Mouse (Mus musculus): ENCODE results near the gene Stxbp5. TPM values are rescaled to one million over a fixed set of nuclear protein-coding genes. Genes with fewer than 3 reads are reported as not detected.

The Stxbp5 gene
- total RNA-seq, 1 experiment: 4.4 TPM

- TF ChIP-seq ZC3H11A (IDR thresholded peaks at IDR 0.05; ENCODE audit: borderline replicate concordance, low read depth, low read length): no peak
- TF ChIP-seq CHD2 (IDR thresholded peaks at IDR 0.05; ENCODE audit: low read depth, low read length): no peak
- no peak for TF ChIP-seq ZNF384 (IDR thresholded peaks at IDR 0.05; ENCODE audit: low read depth, low read length)
- no peak for TF ChIP-seq MAFK (IDR thresholded peaks at IDR 0.05; ENCODE audit: insufficient read depth, low read depth, low read length)
- no peak for TF ChIP-seq HCFC1 (IDR thresholded peaks at IDR 0.05; ENCODE audit: borderline replicate concordance, insufficient read depth, low read length)
- Histone ChIP-seq H3K4me3 (ENCODE audit: insufficient read depth in 1 of 2, low read depth in 1 of 2, low read length in 2 of 2, poor library complexity in 1 of 2, severe bottlenecking in 1 of 2) (no peak overlapping the region), H3K27ac (ENCODE audit: insufficient read depth, low read depth, low read length, poor library complexity, severe bottlenecking) (no peak overlapping the region), H3K9ac (ENCODE audit: insufficient read depth, low read depth, low read length, poor library complexity, severe bottlenecking) (no peak overlapping the region), H3K9me3 (ENCODE audit: control insufficient read depth, insufficient read depth, low read depth, low read length) (no peaks in the 10 kb centered on the region), H3K4me1 (ENCODE audit: control insufficient read depth in 2 of 2, insufficient read depth in 2 of 2, low read length in 2 of 2, poor library complexity in 1 of 2) (peaks cover 2 to 5% of the 10 kb centered on the region in 2 experiments), H3K36me3 (ENCODE audit: control insufficient read depth, insufficient read depth, low read length, poor library complexity, severe bottlenecking) (no peaks in the 10 kb centered on the region)
- DNase-seq (ENCODE audit: low read depth, low spot score): no peak
- in situ Hi-C loops (cut with MboI; ENCODE audit: low sequenced_read_pairs in 2 of 2, unreplicated experiment in 2 of 2): loop anchor here in 1 of 2 experiments (25.0 kb wide), 1 partner anchor 507 kb away; no protein-coding TSS in a partner anchor
These were observed 95.5 kb downstream of the Stxbp5 start for GRCm38 (mm10) chr10:9805341-9805740.

- H3K9ac ChIP-seq (ENCODE audit: insufficient read depth, low read depth, low read length, poor library complexity, severe bottlenecking): no peak overlapping the region
- H3K9me3 ChIP-seq (ENCODE audit: control insufficient read depth, insufficient read depth, low read depth, low read length): no peaks in the 10 kb centered on the region
- DNase-seq (ENCODE audit: low read depth, low spot score): no peak
- H3K4me3 ChIP-seq (ENCODE audit: insufficient read depth in 1 of 2, low read depth in 1 of 2, low read length in 2 of 2, poor library complexity in 1 of 2, severe bottlenecking in 1 of 2): no peak overlapping the region
- peaks cover 2 to 5% of the 10 kb centered on the region in 2 experiments for H3K4me1 ChIP-seq (ENCODE audit: control insufficient read depth in 2 of 2, insufficient read depth in 2 of 2, low read length in 2 of 2, poor library complexity in 1 of 2)
- in situ Hi-C loops (cut with MboI; ENCODE audit: low sequenced_read_pairs in 2 of 2, unreplicated experiment in 2 of 2): loop anchor here in 1 of 2 experiments (25.0 kb wide), 1 partner anchor 509 kb away; no protein-coding TSS in a partner anchor
- no peaks in the 10 kb centered on the region for H3K36me3 ChIP-seq (ENCODE audit: control insufficient read depth, insufficient read depth, low read length, poor library complexity, severe bottlenecking)
- no peak overlapping the region for H3K27ac ChIP-seq (ENCODE audit: insufficient read depth, low read depth, low read length, poor library complexity, severe bottlenecking)
- TF ChIP-seq ZNF384 (IDR thresholded peaks at IDR 0.05; ENCODE audit: low read depth, low read length): no peak
- no peak for TF ChIP-seq HCFC1 (IDR thresholded peaks at IDR 0.05; ENCODE audit: borderline replicate concordance, insufficient read depth, low read length)
- TF ChIP-seq CHD2 (IDR thresholded peaks at IDR 0.05; ENCODE audit: low read depth, low read length): no peak
- TF ChIP-seq MAFK (IDR thresholded peaks at IDR 0.05; ENCODE audit: insufficient read depth, low read depth, low read length): no peak
- TF ChIP-seq ZC3H11A (IDR thresholded peaks at IDR 0.05; ENCODE audit: borderline replicate concordance, low read depth, low read length): no peak
These were observed 97.8 kb downstream of the Stxbp5 start for GRCm38 (mm10) chr10:9803126-9803525.

DNA sequence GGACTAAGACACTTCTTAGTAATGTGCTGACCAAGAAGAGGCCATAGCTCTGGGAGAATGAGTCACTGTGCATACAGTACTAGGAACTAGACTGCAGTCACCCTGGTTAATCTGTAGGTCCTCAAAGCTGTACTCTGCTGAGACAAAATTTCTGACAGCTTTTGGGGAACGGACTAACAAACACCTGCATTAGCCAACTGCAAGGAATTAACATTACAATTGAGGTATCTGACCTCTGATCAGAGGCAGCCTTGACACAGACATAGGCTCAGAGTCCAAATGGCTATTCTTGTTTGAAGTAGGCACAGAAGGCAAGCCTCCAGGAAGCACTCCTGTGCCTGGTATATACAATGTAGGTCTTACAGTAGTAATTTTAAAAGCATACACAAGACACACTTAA lies 99.3 kb downstream of the Stxbp5 start:
- Histone ChIP-seq H3K9me3 (ENCODE audit: control insufficient read depth, insufficient read depth, low read depth, low read length) (no peaks in the 10 kb centered on the region), H3K4me1 (ENCODE audit: control insufficient read depth in 2 of 2, insufficient read depth in 2 of 2, low read length in 2 of 2, poor library complexity in 1 of 2) (peaks cover 2 to 5% of the 10 kb centered on the region in 2 experiments), H3K4me3 (ENCODE audit: insufficient read depth in 1 of 2, low read depth in 1 of 2, low read length in 2 of 2, poor library complexity in 1 of 2, severe bottlenecking in 1 of 2) (no peak overlapping the region), H3K27ac (ENCODE audit: insufficient read depth, low read depth, low read length, poor library complexity, severe bottlenecking) (no peak overlapping the region), H3K36me3 (ENCODE audit: control insufficient read depth, insufficient read depth, low read length, poor library complexity, severe bottlenecking) (no peaks in the 10 kb centered on the region), H3K9ac (ENCODE audit: insufficient read depth, low read depth, low read length, poor library complexity, severe bottlenecking) (no peak overlapping the region)
- in situ Hi-C loops (cut with MboI; ENCODE audit: low sequenced_read_pairs in 2 of 2, unreplicated experiment in 2 of 2): loop anchor here in 1 of 2 experiments (25.0 kb wide), 1 partner anchor 511 kb away; no protein-coding TSS in a partner anchor
- DNase-seq (ENCODE audit: low read depth, low spot score): no peak
- TF ChIP-seq ZC3H11A (IDR thresholded peaks at IDR 0.05; ENCODE audit: borderline replicate concordance, low read depth, low read length) (no peak), MAFK (IDR thresholded peaks at IDR 0.05; ENCODE audit: insufficient read depth, low read depth, low read length) (no peak), ZNF384 (IDR thresholded peaks at IDR 0.05; ENCODE audit: low read depth, low read length) (no peak), HCFC1 (IDR thresholded peaks at IDR 0.05; ENCODE audit: borderline replicate concordance, insufficient read depth, low read length) (no peak), CHD2 (IDR thresholded peaks at IDR 0.05; ENCODE audit: low read depth, low read length) (no peak)

- Histone ChIP-seq H3K9me3 (ENCODE audit: control insufficient read depth, insufficient read depth, low read depth, low read length) (no peaks in the 10 kb centered on the region), H3K9ac (ENCODE audit: insufficient read depth, low read depth, low read length, poor library complexity, severe bottlenecking) (no peak overlapping the region), H3K27ac (ENCODE audit: insufficient read depth, low read depth, low read length, poor library complexity, severe bottlenecking) (no peak overlapping the region), H3K36me3 (ENCODE audit: control insufficient read depth, insufficient read depth, low read length, poor library complexity, severe bottlenecking) (no peaks in the 10 kb centered on the region), H3K4me1 (ENCODE audit: control insufficient read depth in 2 of 2, insufficient read depth in 2 of 2, low read length in 2 of 2, poor library complexity in 1 of 2) (peaks cover 2 to 5% of the 10 kb centered on the region in 2 experiments), H3K4me3 (ENCODE audit: insufficient read depth in 1 of 2, low read depth in 1 of 2, low read length in 2 of 2, poor library complexity in 1 of 2, severe bottlenecking in 1 of 2) (no peak overlapping the region)
- DNase-seq (ENCODE audit: low read depth, low spot score): no peak
- TF ChIP-seq ZNF384 (IDR thresholded peaks at IDR 0.05; ENCODE audit: low read depth, low read length): no peak
- TF ChIP-seq MAFK (IDR thresholded peaks at IDR 0.05; ENCODE audit: insufficient read depth, low read depth, low read length): no peak
- TF ChIP-seq HCFC1 (IDR thresholded peaks at IDR 0.05; ENCODE audit: borderline replicate concordance, insufficient read depth, low read length): no peak
- TF ChIP-seq ZC3H11A (IDR thresholded peaks at IDR 0.05; ENCODE audit: borderline replicate concordance, low read depth, low read length): no peak
- TF ChIP-seq CHD2 (IDR thresholded peaks at IDR 0.05; ENCODE audit: low read depth, low read length): no peak
- in situ Hi-C loops (cut with MboI; ENCODE audit: low sequenced_read_pairs in 2 of 2, unreplicated experiment in 2 of 2): no loop called here
These were observed 101.8 kb downstream of the Stxbp5 start for GRCm38 (mm10) chr10:9799085-9799484.

Data from ES-E14 (cell line).